Mouse (Mus musculus) intestine, embryonic 16.5 days (tissue): ENCODE measurements around the gene Rnf149. TPM values are rescaled to one million over a fixed set of nuclear protein-coding genes. Genes with fewer than 3 reads are reported as not detected.

Source experiments
- ATAC-seq: fragments of 200-750 bp; cut with Nextera tagmentation; 2 replicates; pipeline ENCODE4 v1.8.0; 2017; ENCODE audit warnings: moderate TSS enrichment, moderate library complexity
- H3K27ac ChIP-seq: fragments of 300-500 bp; sonication (generic); 2 replicates; pipeline ENCODE4 v1.5.1; 2014; ENCODE audit warnings: mild to moderate bottlenecking, low read length
- H3K27me3 ChIP-seq: fragments of 300-500 bp; sonication (generic); replicated peaks from 2 replicates; pipeline ENCODE4 v1.6.1; 2014; ENCODE audit warnings: low read length, control low read depth, mixed read lengths; ENCODE audit not compliant: control insufficient read depth, insufficient read depth
- H3K36me3 ChIP-seq: fragments of 300-500 bp; sonication (generic); 2 replicates; pipeline ENCODE4 v1.6.1; 2014; ENCODE audit warnings: low read length, control low read depth; ENCODE audit not compliant: control insufficient read depth, insufficient read depth
- H3K4me1 ChIP-seq: fragments of 300-500 bp; sonication (generic); 2 replicates; pipeline ENCODE4 v1.6.1; 2014; ENCODE audit warnings: low read length, control low read depth, mixed read lengths; ENCODE audit not compliant: control insufficient read depth, insufficient read depth
- H3K4me2 ChIP-seq: fragments of 300-500 bp; sonication (generic); 2 replicates; pipeline ENCODE4 v1.6.1; 2014; ENCODE audit warnings: low read depth, low read length, control low read depth
- H3K4me3 ChIP-seq: fragments of 300-500 bp; sonication (generic); 2 replicates; pipeline ENCODE4 v1.5.1; 2014; ENCODE audit warnings: mild to moderate bottlenecking, low read length
- H3K9ac ChIP-seq: fragments of 300-500 bp; sonication (generic); 2 replicates; pipeline ENCODE4 v1.6.1; 2014; ENCODE audit warnings: low read depth, low read length
- H3K9me3 ChIP-seq: fragments of 300-500 bp; sonication (generic); 2 replicates; pipeline ENCODE4 v1.6.1; 2016; ENCODE audit warnings: low read length, control low read depth; ENCODE audit not compliant: control insufficient read depth
- WGBS: fragments of 180-500 bp; shearing (Covaris S2); extraction: QIAGEN DNeasy Blood & Tissue Kit; methylation state at CpG from one replicate; pipeline ENCODE4 v1.1.7; 2014; 5-methylcytosine and 5-hydroxymethylcytosine counted together
- polyA plus RNA-seq: library from polyadenylated mRNA; unstranded; fragments of >200 nt; fragmentation: Nextera tagmentation; extraction: Ambion mirVana; gene quantifications from 2 replicates; pipeline ENCODE4 v1.2.1, GENCODE M21; 2015

The Rnf149 gene
- polyA plus RNA-seq, 1 experiment from 2014 or later = 13.5 TPM

GRCm38 (mm10) chr1:39526371-39527167 lies 50.6 kb downstream of the Rnf149 start:
- 80% methylated on average over 9 of the region's 9 CpGs for WGBS

GRCm38 (mm10) chr1:39525763-39526162 lies 51.4 kb downstream of the Rnf149 start:
- Histone ChIP-seq H3K27me3 (no peaks in the 10 kb centered on the region), H3K4me1 (no peaks in the 10 kb centered on the region), H3K9ac (no peak overlapping the region), H3K4me3 (no peak overlapping the region), H3K4me2 (no peak overlapping the region), H3K27ac (no peak overlapping the region), H3K9me3 (no peaks in the 10 kb centered on the region), H3K36me3 (no peaks in the 10 kb centered on the region)
- WGBS = 72% methylated on average over 7 of the region's 7 CpGs
- ATAC-seq = no peak

More at GRCm38 (mm10) chr1:39526371-39527167, 50.6 kb downstream of the Rnf149 start:
- no peaks in the 10 kb centered on the region for H3K4me1 ChIP-seq
- H3K27me3 ChIP-seq = no peaks in the 10 kb centered on the region
- H3K27ac ChIP-seq = no peak overlapping the region
- no peak overlapping the region for H3K4me2 ChIP-seq
- H3K4me3 ChIP-seq = no peak overlapping the region
- no peak for ATAC-seq
- no peak overlapping the region for H3K9ac ChIP-seq
- no peaks in the 10 kb centered on the region for H3K36me3 ChIP-seq
- no peaks in the 10 kb centered on the region for H3K9me3 ChIP-seq

- WGBS = 27% methylated on average over 5 of the region's 5 CpGs
- no peak overlapping the region for H3K27ac ChIP-seq
- no peaks in the 10 kb centered on the region for H3K27me3 ChIP-seq
- H3K36me3 ChIP-seq = no peaks in the 10 kb centered on the region
- no peaks in the 10 kb centered on the region for H3K9me3 ChIP-seq
- no peaks in the 10 kb centered on the region for H3K4me1 ChIP-seq
- H3K9ac ChIP-seq = no peak overlapping the region
- no peak overlapping the region for H3K4me3 ChIP-seq
- H3K4me2 ChIP-seq = no peak overlapping the region
- peak; percentile 26; the same call in 1 of the 2 replicates for ATAC-seq
These were observed 54.7 kb downstream of the Rnf149 start for GRCm38 (mm10) chr1:39522519-39522918.

- Histone ChIP-seq H3K9me3 (no peaks in the 10 kb centered on the region), H3K4me1 (no peaks in the 10 kb centered on the region), H3K27me3 (no peaks in the 10 kb centered on the region), H3K4me2 (no peak overlapping the region), H3K9ac (no peak overlapping the region), H3K27ac (no peak overlapping the region), H3K4me3 (no peak overlapping the region), H3K36me3 (no peaks in the 10 kb centered on the region)
- WGBS = 87% methylated on average over 7 of the region's 7 CpGs
- no peak for ATAC-seq
These were observed 55.9 kb downstream of the Rnf149 start for GRCm38 (mm10) chr1:39521326-39521725.

- Histone ChIP-seq H3K36me3 (no peaks in the 10 kb centered on the region), H3K9ac (no peak overlapping the region), H3K4me3 (no peak overlapping the region), H3K27me3 (no peaks in the 10 kb centered on the region), H3K4me1 (0 out of 2 replicates have a peak, but pooled peaks cover 4% of the 10 kb centered on the region), H3K9me3 (no peaks in the 10 kb centered on the region), H3K27ac (peak overlapping the region; percentile 59), H3K4me2 (no peak overlapping the region)
- 70% methylated on average over 10 of the region's 10 CpGs for WGBS
- peak; percentile 85 for ATAC-seq
These were observed 61.8 kb downstream of the Rnf149 start for GRCm38 (mm10) chr1:39515303-39515991.

- Histone ChIP-seq H3K4me2 (no peak overlapping the region), H3K27ac (no peak overlapping the region), H3K4me3 (no peak overlapping the region), H3K9me3 (no peaks in the 10 kb centered on the region), H3K36me3 (no peaks in the 10 kb centered on the region), H3K4me1 (0 out of 2 replicates have a peak, but pooled peaks cover 4% of the 10 kb centered on the region), H3K27me3 (no peaks in the 10 kb centered on the region), H3K9ac (no peak overlapping the region)
- WGBS = 81% methylated on average over 1 of the region's 1 CpGs
- ATAC-seq = no peak
These were observed 65.0 kb downstream of the Rnf149 start for GRCm38 (mm10) chr1:39512183-39512582.

GRCm38 (mm10) chr1:39511775-39512174 lies 65.4 kb downstream of the Rnf149 start:
- 64% methylated on average over 8 of the region's 8 CpGs for WGBS
- Histone ChIP-seq H3K4me1 (0 out of 2 replicates have a peak, but pooled peaks cover 4% of the 10 kb centered on the region), H3K9me3 (no peaks in the 10 kb centered on the region), H3K9ac (no peak overlapping the region), H3K36me3 (no peaks in the 10 kb centered on the region), H3K27ac (no peak overlapping the region), H3K4me3 (no peak overlapping the region), H3K4me2 (no peak overlapping the region), H3K27me3 (no peaks in the 10 kb centered on the region)
- ATAC-seq = no peak

GRCm38 (mm10) chr1:39505600-39505999 lies 71.6 kb downstream of the Rnf149 start:
- Histone ChIP-seq H3K4me2 (no peak overlapping the region), H3K9me3 (no peaks in the 10 kb centered on the region), H3K36me3 (no peaks in the 10 kb centered on the region), H3K27me3 (no peaks in the 10 kb centered on the region), H3K4me3 (no peak overlapping the region), H3K27ac (no peak overlapping the region), H3K4me1 (no peaks in the 10 kb centered on the region), H3K9ac (no peak overlapping the region)
- WGBS = 73% methylated on average over 9 of the region's 9 CpGs
- no peak for ATAC-seq

- ATAC-seq = no peak
- Histone ChIP-seq H3K27ac (no peak overlapping the region), H3K4me2 (no peak overlapping the region), H3K9me3 (no peaks in the 10 kb centered on the region), H3K4me3 (no peak overlapping the region), H3K36me3 (no peaks in the 10 kb centered on the region), H3K27me3 (no peaks in the 10 kb centered on the region), H3K9ac (no peak overlapping the region), H3K4me1 (no peaks in the 10 kb centered on the region)
- 22% methylated on average over 1 of the region's 1 CpGs for WGBS
These were observed 72.9 kb downstream of the Rnf149 start for GRCm38 (mm10) chr1:39504261-39504660.
